Mouse (Mus musculus): ENCODE measurements at regions not wholly inside any gene's neighbourhood (a gene's known extent, or its start where the extent isn't known, plus 50 kb on each side); places are given as distances from the start of the nearest gene placed in this dataset.

- no peak for TF ChIP-seq CTCF (IDR thresholded peaks at IDR 0.05; ENCODE audit: low read depth)
- TF ChIP-seq EP300 (IDR thresholded peaks at IDR 0.05; ENCODE audit: low read depth): no peak
Observed at GRCm38 (mm10) chr1:189077861-189078260, 70.2 kb upstream of the Kctd3 start.
